Mouse (Mus musculus): ENCODE data around the gene Map1a.

Map1a gene

GRCm38 (mm10) chr2:121300036-121300435 lies 10.6 kb downstream of the Map1a start:
- in situ Hi-C loops (cut with MboI; ENCODE audit: unreplicated experiment in 2 of 2): no loop called here

- in situ Hi-C loops (cut with MboI; ENCODE audit: unreplicated experiment in 2 of 2): no loop called here
These were observed 19.6 kb downstream of the Map1a start for GRCm38 (mm10) chr2:121308997-121309416.

- in situ Hi-C loops (cut with MboI; ENCODE audit: unreplicated experiment in 2 of 2): no loop called here
These were observed 26.9 kb downstream of the Map1a start for GRCm38 (mm10) chr2:121316278-121316677.

- in situ Hi-C loops (cut with MboI; ENCODE audit: unreplicated experiment in 2 of 2): no loop called here
These were observed 33.6 kb downstream of the Map1a start for GRCm38 (mm10) chr2:121323041-121323440.

DNA sequence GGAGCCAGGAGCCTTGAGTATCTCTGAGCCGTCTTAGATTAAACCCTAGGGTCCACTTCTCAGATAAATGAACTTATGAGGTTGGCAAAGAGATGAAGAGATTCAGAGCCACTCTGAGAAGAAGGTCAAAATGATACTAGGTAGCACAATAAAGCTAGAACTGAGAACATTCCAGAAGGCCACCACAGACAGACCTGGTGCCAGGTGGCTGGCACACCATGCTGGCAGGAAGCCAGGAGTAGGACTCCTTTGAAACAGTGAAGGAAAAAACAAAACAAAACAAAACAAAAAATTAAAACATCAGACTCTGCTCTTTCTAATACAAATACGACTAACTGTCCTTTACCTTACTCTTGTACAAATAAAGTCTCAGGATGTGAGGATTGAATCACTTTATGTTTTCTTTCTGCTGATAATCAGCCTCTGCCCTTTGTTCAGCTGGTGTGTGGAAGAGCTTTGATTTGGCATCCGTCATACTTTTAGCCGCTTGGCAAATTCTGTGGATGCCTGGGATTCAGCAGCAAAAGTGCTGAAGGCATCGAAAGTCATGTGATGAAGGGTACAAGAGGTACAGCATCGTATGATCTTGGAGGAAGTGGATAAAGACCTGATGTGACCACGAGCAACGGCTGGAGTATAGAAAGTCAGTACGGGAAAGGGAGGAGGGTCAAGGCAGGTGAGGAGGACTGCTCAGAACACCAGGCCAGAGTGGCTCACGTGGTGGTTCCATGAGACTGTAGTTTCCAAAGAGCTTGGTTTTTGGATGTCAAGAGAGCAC lies 34.5 kb downstream of the Map1a start:
- in situ Hi-C loops (cut with MboI; ENCODE audit: unreplicated experiment in 2 of 2): no loop called here

DNA sequence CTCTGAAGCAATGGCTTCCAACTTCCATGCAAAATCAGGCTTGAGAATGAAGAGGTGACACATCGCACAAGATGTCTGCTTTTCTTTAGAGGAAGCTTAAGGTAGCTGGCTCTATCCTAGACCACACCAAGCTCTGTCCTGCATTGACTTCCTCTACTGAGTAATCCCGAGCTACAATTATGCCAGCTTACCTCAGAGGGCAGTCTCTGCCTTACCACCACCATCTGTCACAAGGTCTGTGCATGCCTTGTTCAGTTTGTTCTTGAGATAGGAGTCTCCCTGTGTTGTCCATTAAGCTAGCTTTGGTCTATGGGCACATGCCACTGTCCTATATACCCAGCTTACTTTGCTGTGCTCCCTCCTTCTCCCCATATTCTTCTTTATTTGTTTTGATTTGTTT lies 40.1 kb downstream of the Map1a start:
- in situ Hi-C loops (cut with MboI; ENCODE audit: unreplicated experiment in 2 of 2): no loop called here

DNA sequence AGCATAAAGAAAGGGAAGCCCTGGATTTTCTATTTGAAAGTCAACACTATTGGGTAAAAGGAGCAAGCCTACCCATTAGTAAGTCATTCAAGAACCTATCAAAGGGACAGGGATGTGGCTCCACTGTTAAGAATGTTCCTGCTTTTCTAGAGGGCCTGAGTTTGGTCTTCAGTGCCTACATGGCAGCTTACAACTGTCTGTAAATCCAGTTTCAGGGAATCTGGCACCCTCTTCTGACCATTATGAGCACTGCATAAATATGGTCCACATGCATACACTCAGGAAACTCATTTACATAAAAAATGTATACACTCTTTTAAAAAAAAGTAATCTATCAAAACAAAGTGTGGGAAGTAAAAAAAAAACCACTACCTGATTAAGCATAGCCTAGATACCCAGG lies 49.7 kb downstream of the Map1a start:
- in situ Hi-C loops (cut with MboI; ENCODE audit: unreplicated experiment in 2 of 2): no loop called here

- in situ Hi-C loops (cut with MboI; ENCODE audit: unreplicated experiment in 2 of 2): no loop called here
These were observed 63.8 kb downstream of the Map1a start for GRCm38 (mm10) chr2:121353156-121353555.

GRCm38 (mm10) chr2:121354378-121354777 lies 65.0 kb downstream of the Map1a start:
- in situ Hi-C loops (cut with MboI; ENCODE audit: unreplicated experiment in 2 of 2): no loop called here

DNA sequence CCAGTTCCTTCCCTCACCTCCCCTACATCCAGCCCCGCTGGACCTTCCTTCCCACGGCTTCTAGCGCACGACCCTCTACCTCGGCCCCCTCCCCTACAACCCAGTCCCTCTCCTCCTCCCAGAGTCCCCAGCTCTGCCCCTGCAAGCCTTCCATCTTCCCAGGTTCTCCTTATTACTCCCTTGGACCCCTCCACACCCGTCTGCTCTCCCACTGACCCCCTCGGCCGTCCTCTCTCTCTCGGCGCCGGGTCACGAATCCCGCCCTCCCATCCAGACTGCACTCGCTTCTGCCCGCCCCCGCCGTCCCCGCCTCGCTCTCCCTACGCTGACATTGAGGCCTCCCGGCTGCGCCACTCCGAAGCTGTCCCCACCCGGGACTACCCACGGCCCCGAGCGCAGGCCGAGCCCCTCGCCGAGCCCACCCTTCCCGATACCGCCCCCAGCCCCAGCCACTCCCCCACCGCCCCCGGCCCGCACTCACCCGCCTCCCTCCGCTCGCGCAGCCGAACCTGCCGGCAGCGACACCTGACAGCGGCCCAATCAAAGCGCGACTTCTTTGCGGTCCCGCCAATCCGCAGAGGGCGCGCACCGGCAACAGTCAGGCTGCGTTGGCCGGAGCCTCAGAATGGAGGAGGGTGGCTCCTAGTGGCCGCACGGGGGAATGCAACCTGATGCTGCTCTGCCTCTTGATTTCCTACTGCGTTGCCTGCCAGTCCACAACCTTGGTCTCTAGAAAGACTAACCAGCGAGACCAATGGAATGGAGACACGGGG lies 65.6 kb downstream of the Map1a start, which contains the start of gene Ppip5k1:
TSS of gene Ppip5k1 (minus strand) at position 577 of the 773 bp plus-strand sequence.
- in situ Hi-C loops (cut with MboI; ENCODE audit: unreplicated experiment in 2 of 2): no loop called here

DNA sequence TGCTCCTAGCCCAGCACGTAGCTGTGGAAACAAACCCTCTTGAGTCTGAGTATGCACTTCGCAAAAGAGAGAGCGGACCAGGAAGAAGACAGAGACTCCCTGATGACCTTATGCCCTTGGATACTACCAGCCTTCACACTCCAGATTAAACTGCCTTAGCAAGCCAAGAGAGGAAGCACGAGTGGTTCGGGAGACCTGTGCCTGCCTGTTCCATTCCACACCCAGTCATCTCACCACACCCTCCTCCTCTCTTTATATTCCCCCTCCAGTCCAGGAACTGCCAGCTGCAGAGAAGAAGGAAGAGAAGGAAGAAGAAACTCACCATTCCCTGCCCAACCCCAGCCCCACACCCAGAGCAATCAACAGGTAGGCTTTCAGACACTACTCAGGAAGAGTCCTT lies 68.1 kb downstream of the Map1a start, which contains the start of gene Ckmt1:
TSS of gene Ckmt1 (plus strand) at position 221 of the 400 bp plus-strand sequence.
- in situ Hi-C loops (cut with MboI; ENCODE audit: unreplicated experiment in 2 of 2): no loop called here

- in situ Hi-C loops (cut with MboI; ENCODE audit: unreplicated experiment in 2 of 2): no loop called here
These were observed 68.6 kb downstream of the Map1a start for GRCm38 (mm10) chr2:121357961-121358360.

DNA sequence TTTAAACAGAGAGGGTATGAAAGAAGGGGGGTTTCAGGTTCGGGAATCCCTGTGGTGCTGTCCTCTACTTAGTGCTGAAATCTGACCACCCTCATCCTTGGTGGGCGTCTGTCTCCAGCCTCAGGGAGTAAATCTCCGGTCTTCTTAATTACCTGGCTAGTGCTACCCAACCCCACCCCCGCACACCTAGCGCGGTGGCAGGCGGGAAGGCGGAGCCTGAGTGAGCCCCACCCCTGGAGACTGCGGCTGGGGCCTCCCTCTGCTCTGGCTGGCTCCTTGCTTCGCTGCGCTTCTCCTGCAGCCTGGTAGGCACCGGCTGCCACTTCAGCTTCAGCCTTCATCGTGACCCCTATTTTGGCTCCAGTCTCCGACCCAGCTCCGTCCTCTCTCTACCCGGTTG lies 69.0 kb downstream of the Map1a start:
- in situ Hi-C loops (cut with MboI; ENCODE audit: unreplicated experiment in 2 of 2): no loop called here

DNA sequence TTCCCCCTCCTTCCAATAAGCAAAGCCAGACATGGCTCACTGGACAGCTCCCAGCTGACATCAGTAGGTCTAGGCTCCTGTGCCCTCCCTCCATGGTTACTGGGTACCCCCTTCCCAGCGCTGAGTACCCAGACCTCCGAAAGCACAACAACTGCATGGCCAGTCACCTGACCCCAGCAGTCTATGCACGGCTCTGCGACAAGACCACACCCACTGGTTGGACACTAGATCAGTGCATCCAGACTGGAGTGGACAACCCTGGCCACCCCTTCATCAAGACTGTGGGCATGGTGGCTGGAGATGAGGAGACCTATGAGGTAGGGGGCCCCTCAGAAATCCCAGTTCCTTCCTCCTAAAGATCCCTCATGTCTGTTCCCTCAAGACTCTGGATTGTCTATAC lies 70.1 kb downstream of the Map1a start:
- in situ Hi-C loops (cut with MboI; ENCODE audit: unreplicated experiment in 2 of 2): no loop called here

Data from v-Abl transformed pro-B cells (cell line).